Mouse (Mus musculus) embryonic fibroblast, embryonic 13.5 days (primary cell): Measurements from ENCODE around the gene Commd8.

Source experiments
- CTCF ChIP-seq: IDR thresholded peaks from 2 replicates; pipeline ENCODE4 v1.5.1; 2011; ENCODE audit warnings: mild to moderate bottlenecking, control low read depth, low read length, moderate library complexity, borderline replicate concordance; ENCODE audit not compliant: insufficient read depth
- POLR2A ChIP-seq: IDR thresholded peaks from 2 replicates; pipeline ENCODE4 v1.6.1; 2011; ENCODE audit warnings: low read depth, mild to moderate bottlenecking, control low read depth, low read length, moderate library complexity

DNA sequence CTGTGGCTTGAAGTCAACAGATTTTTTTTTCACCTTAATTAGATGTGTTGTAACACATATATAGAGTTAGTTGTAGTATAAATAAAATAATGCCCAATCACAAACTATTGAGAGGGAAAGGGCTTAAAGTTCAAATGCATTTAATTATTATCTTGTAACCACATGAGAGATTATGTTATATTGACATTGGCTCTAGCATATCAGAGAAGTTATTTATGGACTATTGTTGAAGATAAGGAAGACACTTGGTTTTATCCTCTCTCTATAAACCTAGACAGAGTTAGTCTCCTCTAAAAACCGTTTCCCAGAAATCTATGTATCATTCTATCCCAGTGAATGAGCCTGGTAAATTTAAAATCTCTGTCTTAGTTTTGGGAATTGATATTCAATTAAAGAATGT is 5.5 kb upstream of the Commd8 start:
- TF ChIP-seq CTCF (no peak), POLR2A (no peak)
